Mouse (Mus musculus): ENCODE data around the gene Pcf11. TPM values are rescaled to one million over a fixed set of nuclear protein-coding genes. Genes with fewer than 3 reads are reported as not detected.

Gene Pcf11
- 18.4 and 23.6 TPM in 2 replicates for polyA plus RNA-seq (2014; fragmentation: Nextera tagmentation; extraction: Ambion mirVana)

DNA sequence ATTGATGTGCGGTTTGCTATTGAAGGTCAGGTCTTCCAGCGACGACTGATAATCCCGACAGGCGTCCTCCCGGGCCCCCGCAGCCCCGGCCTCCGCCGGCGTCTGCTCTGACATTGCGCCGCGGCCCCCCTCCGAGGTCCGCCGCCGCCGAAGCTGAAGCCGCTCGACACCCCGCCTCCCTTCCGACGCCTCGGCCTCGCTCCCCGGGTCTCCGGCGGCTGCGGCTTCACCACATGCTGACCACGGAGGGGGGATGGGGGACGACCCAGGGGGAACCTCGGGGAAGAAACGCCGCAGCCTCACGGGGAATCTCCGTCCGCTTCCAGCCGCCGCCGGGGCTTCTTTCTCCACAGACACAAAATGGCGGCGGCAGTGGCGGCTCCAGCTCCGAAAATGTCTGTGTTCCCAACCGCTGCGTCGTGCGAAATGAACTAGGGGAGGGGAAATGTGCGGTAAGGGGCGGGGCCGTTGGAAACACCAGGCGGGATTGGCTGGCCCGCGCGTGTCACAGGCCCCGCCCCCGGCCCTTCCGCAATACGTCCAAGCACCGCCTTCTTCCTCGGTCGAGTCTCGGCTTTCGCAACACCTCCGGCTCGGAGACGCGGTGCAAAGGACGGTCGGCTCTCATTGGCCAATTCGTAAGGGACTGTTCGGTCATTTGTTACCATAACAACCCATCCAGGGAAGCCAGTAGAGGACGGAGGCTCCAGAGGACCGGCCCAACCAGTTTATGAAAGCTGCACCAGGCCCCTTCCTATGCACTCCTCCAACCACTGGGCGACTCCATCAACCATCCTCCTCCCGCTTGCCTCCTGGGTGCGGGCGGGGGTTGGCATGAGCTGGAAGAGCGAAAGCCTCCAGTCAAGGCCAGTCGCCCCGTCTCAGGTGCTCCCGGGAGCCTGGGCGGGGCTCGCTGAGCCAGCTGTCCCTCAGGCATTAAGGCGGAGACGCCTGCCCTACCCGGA lies at the start of gene Pcf11:
Gene Pcf11, minus strand, starts transcription at position 428 of the 965 bp plus-strand sequence.
- DNase-seq (ENCODE audit: low spot score), result peak; percentile 97
- Histone ChIP-seq H3K27ac (ENCODE audit: low read depth, low read length) (peak within 1 kb of the TSS; percentile 90), H3K4me1 (replicated peaks; ENCODE audit: control insufficient read depth, insufficient read depth, low read length) (peaks cover 2% of the 10 kb centered on the region; the same call in 1 of the 2 replicates), H3K27me3 (ENCODE audit: control insufficient read depth, insufficient read depth, low read length) (no peaks in the 10 kb centered on the region), H3K9me3 (ENCODE audit: control insufficient read depth, low read length) (no peaks in the 10 kb centered on the region), H3K4me2 (replicated peaks; ENCODE audit: low read depth, low read length) (peak within 1 kb of the TSS; percentile 81), H3K36me3 (ENCODE audit: control insufficient read depth, insufficient read depth, low read length) (no peaks in the 10 kb centered on the region), H3K9ac (ENCODE audit: low read depth, low read length) (peak within 1 kb of the TSS; percentile 97), H3K4me3 (ENCODE audit: low read depth, low read length) (peak within 1 kb of the TSS; percentile 96)
- under 1% methylated on average over 87 of the region's 88 CpGs for WGBS
- peak; percentile 100 for ATAC-seq (ENCODE audit: low FRiP score)

DNA sequence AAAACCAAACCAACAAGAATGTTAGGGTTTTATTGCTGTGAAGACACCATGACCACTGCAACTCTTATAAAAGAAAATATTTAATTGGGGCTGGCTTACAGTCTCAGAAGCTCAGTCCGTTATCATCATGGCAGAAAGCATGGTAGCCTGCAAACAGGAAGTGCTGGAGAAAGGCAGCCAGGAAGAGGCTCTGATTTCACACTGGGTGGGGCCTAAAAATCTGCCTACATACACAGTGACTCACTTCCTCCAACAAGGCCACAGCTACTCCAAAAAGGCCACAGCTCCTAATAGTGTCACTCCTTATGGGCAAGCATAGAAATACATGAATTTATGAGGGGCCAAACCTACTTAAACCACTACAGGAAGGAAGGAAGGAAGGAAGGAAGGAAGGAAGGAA lies 45.3 kb upstream of the Pcf11 start:
- no peak overlapping the region for H3K9ac ChIP-seq (ENCODE audit: low read depth, low read length)
- no peaks in the 10 kb centered on the region for H3K9me3 ChIP-seq (ENCODE audit: control insufficient read depth, low read length)
- no peak overlapping the region for H3K4me2 ChIP-seq (replicated peaks; ENCODE audit: low read depth, low read length)
- H3K27ac ChIP-seq (ENCODE audit: low read depth, low read length), result no peak overlapping the region
- no peak overlapping the region for H3K4me3 ChIP-seq (ENCODE audit: low read depth, low read length)
- ATAC-seq (ENCODE audit: low FRiP score) (no peak), DNase-seq (ENCODE audit: low spot score) (no peak)
- no peaks in the 10 kb centered on the region for H3K36me3 ChIP-seq (ENCODE audit: control insufficient read depth, insufficient read depth, low read length)
- no peaks in the 10 kb centered on the region for H3K4me1 ChIP-seq (replicated peaks; ENCODE audit: control insufficient read depth, insufficient read depth, low read length)
- no peaks in the 10 kb centered on the region for H3K27me3 ChIP-seq (ENCODE audit: control insufficient read depth, insufficient read depth, low read length)
- WGBS, result 68% methylated on average over 1 of the region's 1 CpGs

DNA sequence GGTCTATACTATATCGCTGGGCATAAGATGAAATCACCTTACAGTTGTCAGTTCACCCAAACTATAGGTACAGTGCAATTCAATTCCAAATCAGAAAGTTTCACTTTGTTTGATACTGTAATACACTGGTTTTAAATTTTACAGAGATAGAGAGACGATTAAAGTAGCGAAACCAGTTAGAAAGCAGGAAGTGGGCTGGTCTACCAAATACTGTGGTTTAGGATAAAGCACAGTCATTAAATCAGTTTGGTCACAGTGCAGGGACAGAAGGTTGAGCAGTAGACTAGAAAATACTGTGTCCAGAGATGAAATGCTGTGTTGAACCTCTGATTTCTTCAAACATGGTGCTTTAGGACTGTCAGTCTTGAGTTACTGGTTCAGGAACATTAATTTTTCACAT lies 41.9 kb upstream of the Pcf11 start:
- no peak for ATAC-seq (ENCODE audit: low FRiP score)
- Histone ChIP-seq H3K27ac (ENCODE audit: low read depth, low read length) (no peak overlapping the region), H3K36me3 (ENCODE audit: control insufficient read depth, insufficient read depth, low read length) (no peaks in the 10 kb centered on the region), H3K4me3 (ENCODE audit: low read depth, low read length) (no peak overlapping the region), H3K9ac (ENCODE audit: low read depth, low read length) (no peak overlapping the region), H3K4me1 (replicated peaks; ENCODE audit: control insufficient read depth, insufficient read depth, low read length) (no peaks in the 10 kb centered on the region), H3K4me2 (replicated peaks; ENCODE audit: low read depth, low read length) (no peak overlapping the region), H3K9me3 (ENCODE audit: control insufficient read depth, low read length) (no peaks in the 10 kb centered on the region), H3K27me3 (ENCODE audit: control insufficient read depth, insufficient read depth, low read length) (no peaks in the 10 kb centered on the region)
- DNase-seq (ENCODE audit: low spot score), result no peak
- 87% methylated on average over 3 of the region's 3 CpGs for WGBS

DNA sequence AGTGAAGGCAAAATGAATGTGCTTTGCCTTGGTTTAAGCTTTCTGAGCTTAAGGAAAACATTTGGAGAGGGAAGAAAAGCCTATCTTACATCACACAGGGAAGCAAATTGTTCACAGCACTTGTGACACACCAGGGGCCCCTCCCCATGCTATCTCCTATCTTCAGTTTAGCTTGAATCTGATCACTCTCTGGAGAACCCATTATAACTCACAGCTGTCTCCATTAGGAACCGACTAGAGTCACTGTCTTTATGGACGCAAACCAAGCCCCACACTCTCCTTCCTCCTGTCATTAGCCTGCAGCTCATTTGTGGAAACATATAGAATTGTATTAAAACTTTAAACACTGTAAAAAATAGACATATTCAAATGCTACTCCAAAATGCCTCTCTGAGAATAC lies 39.8 kb upstream of the Pcf11 start:
- DNase-seq (ENCODE audit: low spot score) (no peak), ATAC-seq (ENCODE audit: low FRiP score) (no peak)
- WGBS, result 65% methylated on average over 2 of the region's 2 CpGs
- Histone ChIP-seq H3K4me2 (replicated peaks; ENCODE audit: low read depth, low read length) (no peak overlapping the region), H3K9ac (ENCODE audit: low read depth, low read length) (no peak overlapping the region), H3K9me3 (ENCODE audit: control insufficient read depth, low read length) (no peaks in the 10 kb centered on the region), H3K27ac (ENCODE audit: low read depth, low read length) (no peak overlapping the region), H3K36me3 (ENCODE audit: control insufficient read depth, insufficient read depth, low read length) (no peaks in the 10 kb centered on the region), H3K27me3 (ENCODE audit: control insufficient read depth, insufficient read depth, low read length) (no peaks in the 10 kb centered on the region), H3K4me3 (ENCODE audit: low read depth, low read length) (no peak overlapping the region), H3K4me1 (replicated peaks; ENCODE audit: control insufficient read depth, insufficient read depth, low read length) (no peaks in the 10 kb centered on the region)

DNA sequence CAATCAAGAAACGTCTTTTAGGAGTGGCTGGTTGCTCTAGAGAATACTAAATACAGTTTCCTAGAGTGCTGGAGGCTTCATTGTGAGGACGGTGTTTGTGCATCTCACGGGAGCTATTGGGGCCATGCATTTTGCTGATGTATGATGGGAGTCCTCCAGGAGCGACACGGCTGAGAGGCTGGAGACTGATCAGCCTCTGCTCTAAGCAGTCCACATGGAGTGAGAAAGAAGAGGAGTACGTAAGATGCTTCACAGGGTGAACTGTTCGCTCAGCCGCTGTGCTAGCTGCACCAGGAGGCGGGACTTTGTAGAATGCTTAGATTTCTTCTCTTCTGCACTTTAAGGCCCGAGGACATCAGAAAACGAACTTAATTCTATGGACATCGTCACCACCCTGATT lies 37.0 kb upstream of the Pcf11 start:
- no peaks in the 10 kb centered on the region for H3K27me3 ChIP-seq (ENCODE audit: control insufficient read depth, insufficient read depth, low read length)
- ATAC-seq (ENCODE audit: low FRiP score) (no peak), DNase-seq (ENCODE audit: low spot score) (no peak)
- H3K9ac ChIP-seq (ENCODE audit: low read depth, low read length), result no peak overlapping the region
- no peak overlapping the region for H3K4me2 ChIP-seq (replicated peaks; ENCODE audit: low read depth, low read length)
- H3K4me1 ChIP-seq (replicated peaks; ENCODE audit: control insufficient read depth, insufficient read depth, low read length), result no peaks in the 10 kb centered on the region
- H3K27ac ChIP-seq (ENCODE audit: low read depth, low read length), result no peak overlapping the region
- H3K4me3 ChIP-seq (ENCODE audit: low read depth, low read length), result no peak overlapping the region
- WGBS, result 82% methylated on average over 12 of the region's 12 CpGs
- no peaks in the 10 kb centered on the region for H3K36me3 ChIP-seq (ENCODE audit: control insufficient read depth, insufficient read depth, low read length)
- no peaks in the 10 kb centered on the region for H3K9me3 ChIP-seq (ENCODE audit: control insufficient read depth, low read length)

DNA sequence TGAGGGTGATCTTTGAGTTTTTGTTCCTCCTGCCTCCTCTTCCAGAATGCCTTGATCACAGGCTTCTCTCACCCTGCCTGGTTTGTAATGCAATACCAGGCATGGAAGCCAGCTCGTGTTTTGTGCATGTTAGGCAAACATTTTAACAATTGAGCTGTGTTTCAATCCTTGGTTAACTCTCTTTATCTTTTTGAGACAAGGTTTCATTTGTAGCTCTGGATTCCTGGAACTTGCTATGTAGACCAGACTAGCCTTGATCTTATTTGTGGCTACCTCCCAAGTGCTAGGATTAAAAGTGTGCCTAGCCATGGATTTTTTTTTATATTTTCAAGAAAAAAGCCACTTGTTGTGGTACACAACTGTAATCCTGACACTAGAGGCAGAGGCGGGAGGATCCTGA lies 35.8 kb upstream of the Pcf11 start:
- DNase-seq (ENCODE audit: low spot score), result no peak
- no peaks in the 10 kb centered on the region for H3K27me3 ChIP-seq (ENCODE audit: control insufficient read depth, insufficient read depth, low read length)
- no peaks in the 10 kb centered on the region for H3K4me1 ChIP-seq (replicated peaks; ENCODE audit: control insufficient read depth, insufficient read depth, low read length)
- H3K4me2 ChIP-seq (replicated peaks; ENCODE audit: low read depth, low read length), result no peak overlapping the region
- 66% methylated on average over 2 of the region's 2 CpGs for WGBS
- no peak overlapping the region for H3K4me3 ChIP-seq (ENCODE audit: low read depth, low read length)
- no peak for ATAC-seq (ENCODE audit: low FRiP score)
- no peaks in the 10 kb centered on the region for H3K9me3 ChIP-seq (ENCODE audit: control insufficient read depth, low read length)
- no peak overlapping the region for H3K9ac ChIP-seq (ENCODE audit: low read depth, low read length)
- no peak overlapping the region for H3K27ac ChIP-seq (ENCODE audit: low read depth, low read length)
- H3K36me3 ChIP-seq (ENCODE audit: control insufficient read depth, insufficient read depth, low read length), result no peaks in the 10 kb centered on the region

DNA sequence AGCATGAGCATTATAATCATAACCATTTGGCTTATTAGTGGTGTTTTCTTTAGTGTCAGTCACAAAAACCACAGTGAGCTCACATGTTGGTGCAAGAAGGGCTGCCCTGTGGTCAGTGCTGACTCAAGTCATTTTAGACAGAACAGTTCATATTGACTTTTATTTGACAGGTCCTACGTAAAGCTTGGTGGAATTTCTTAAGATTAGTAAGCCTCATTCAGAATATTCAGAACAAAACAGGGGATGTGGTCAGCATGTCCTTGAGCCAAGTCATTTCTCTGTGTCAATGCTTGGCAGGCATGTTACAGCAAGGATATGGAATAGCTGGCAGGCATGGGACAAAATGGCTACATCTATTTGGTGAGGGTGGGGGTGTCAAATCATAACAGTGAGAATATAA lies 33.9 kb upstream of the Pcf11 start:
- no peak for DNase-seq (ENCODE audit: low spot score)
- H3K9me3 ChIP-seq (ENCODE audit: control insufficient read depth, low read length), result no peaks in the 10 kb centered on the region
- H3K9ac ChIP-seq (ENCODE audit: low read depth, low read length), result no peak overlapping the region
- H3K4me1 ChIP-seq (replicated peaks; ENCODE audit: control insufficient read depth, insufficient read depth, low read length), result no peaks in the 10 kb centered on the region
- no peaks in the 10 kb centered on the region for H3K36me3 ChIP-seq (ENCODE audit: control insufficient read depth, insufficient read depth, low read length)
- no peak overlapping the region for H3K4me3 ChIP-seq (ENCODE audit: low read depth, low read length)
- WGBS, result 76% methylated on average over 1 of the region's 1 CpGs
- H3K27ac ChIP-seq (ENCODE audit: low read depth, low read length), result no peak overlapping the region
- H3K4me2 ChIP-seq (replicated peaks; ENCODE audit: low read depth, low read length), result no peak overlapping the region
- H3K27me3 ChIP-seq (ENCODE audit: control insufficient read depth, insufficient read depth, low read length), result no peaks in the 10 kb centered on the region
- no peak for ATAC-seq (ENCODE audit: low FRiP score)

DNA sequence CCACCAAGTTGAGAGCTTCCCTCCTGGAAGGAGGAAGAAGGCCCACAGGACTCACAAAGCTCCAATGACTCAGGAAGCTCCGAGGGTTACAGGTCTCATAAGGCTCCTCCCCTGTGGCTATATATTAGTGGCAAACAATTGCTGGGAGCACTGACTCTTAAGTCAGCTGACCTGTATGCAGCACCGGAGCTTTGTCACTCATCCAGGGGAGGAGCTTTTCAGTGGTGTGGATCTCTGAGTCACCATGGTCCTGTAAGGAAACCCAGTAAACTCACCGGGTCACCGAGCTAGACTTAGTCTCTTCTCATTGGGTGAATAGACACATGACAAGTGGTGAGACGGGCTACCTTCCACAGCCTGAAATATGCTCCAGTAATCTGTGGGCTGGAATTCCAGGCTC lies 29.0 kb upstream of the Pcf11 start:
- H3K4me2 ChIP-seq (replicated peaks; ENCODE audit: low read depth, low read length), result no peak overlapping the region
- H3K27me3 ChIP-seq (ENCODE audit: control insufficient read depth, insufficient read depth, low read length), result no peaks in the 10 kb centered on the region
- no peaks in the 10 kb centered on the region for H3K9me3 ChIP-seq (ENCODE audit: control insufficient read depth, low read length)
- H3K27ac ChIP-seq (ENCODE audit: low read depth, low read length), result no peak overlapping the region
- H3K36me3 ChIP-seq (ENCODE audit: control insufficient read depth, insufficient read depth, low read length), result no peaks in the 10 kb centered on the region
- DNase-seq (ENCODE audit: low spot score), result no peak
- no peak overlapping the region for H3K9ac ChIP-seq (ENCODE audit: low read depth, low read length)
- H3K4me3 ChIP-seq (ENCODE audit: low read depth, low read length), result no peak overlapping the region
- 79% methylated on average over 5 of the region's 5 CpGs for WGBS
- H3K4me1 ChIP-seq (replicated peaks; ENCODE audit: control insufficient read depth, insufficient read depth, low read length), result no peaks in the 10 kb centered on the region
- ATAC-seq (ENCODE audit: low FRiP score), result no peak

DNA sequence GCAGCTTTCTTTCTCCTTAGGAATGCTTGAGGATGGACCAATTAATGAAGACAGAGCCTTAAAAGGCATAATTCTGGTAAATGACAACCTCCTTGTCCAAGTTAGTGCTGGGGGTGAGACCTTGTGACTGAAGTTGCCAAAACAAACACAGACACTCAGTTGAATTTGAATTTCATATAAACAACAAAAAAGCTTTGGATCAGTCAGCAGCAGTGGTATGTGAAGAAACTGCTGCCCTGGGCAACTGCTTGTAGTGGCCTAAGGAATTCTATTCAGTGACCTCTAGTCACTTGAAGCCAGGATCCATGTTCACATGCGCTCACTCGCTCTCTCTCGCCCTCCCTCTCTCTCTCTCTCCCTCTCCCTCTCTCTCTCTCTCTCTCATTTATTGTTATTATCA lies 26.7 kb upstream of the Pcf11 start:
- Histone ChIP-seq H3K4me2 (replicated peaks; ENCODE audit: low read depth, low read length) (no peak overlapping the region), H3K9me3 (ENCODE audit: control insufficient read depth, low read length) (no peaks in the 10 kb centered on the region), H3K27ac (ENCODE audit: low read depth, low read length) (no peak overlapping the region), H3K4me1 (replicated peaks; ENCODE audit: control insufficient read depth, insufficient read depth, low read length) (no peaks in the 10 kb centered on the region), H3K27me3 (ENCODE audit: control insufficient read depth, insufficient read depth, low read length) (no peaks in the 10 kb centered on the region), H3K4me3 (ENCODE audit: low read depth, low read length) (no peak overlapping the region), H3K36me3 (ENCODE audit: control insufficient read depth, insufficient read depth, low read length) (no peaks in the 10 kb centered on the region), H3K9ac (ENCODE audit: low read depth, low read length) (no peak overlapping the region)
- ATAC-seq (ENCODE audit: low FRiP score) (no peak), DNase-seq (ENCODE audit: low spot score) (no peak)
- 59% methylated on average over 3 of the region's 3 CpGs for WGBS

Measured in hindbrain, embryonic 11.5 days (tissue).